Mouse (Mus musculus) gastrocnemius, postnatal 14 days (tissue): Measurements from ENCODE around the gene Eps8l1. TPM values are rescaled to one million over a fixed set of nuclear protein-coding genes. Genes with fewer than 3 reads are reported as not detected.
A peak's percentile ranks its signal among the peaks of the same experiment; 100 is the strongest.

Experiments
- DNase-seq: peaks from one replicate; pipeline ENCODE4 v3.0.0; 2021; ENCODE audit warnings: mixed read lengths
- intact Hi-C: fragments of 180-260 bp; cut with DNase I; formaldehyde crosslinking; loops from one replicate; pipeline ENCODE4 v1.15.1; 2025; ENCODE audit warnings: low total_unique reads
- microRNA-seq, 2 experiments: library from miRNA; unstranded; fragments of <30 nt; microRNA quantifications; one replicate each; pipeline ENCODE4 v1.2.0; 2021
- total RNA-seq, 2 experiments: library from RNA; stranded (reverse); gene quantifications; 2 replicates each; pipeline ENCODE4 v1.2.3; 2021

Gene Eps8l1
- total RNA-seq, 2 experiments from 2014 or later = 1.6 to 2.2 TPM

GRCm38 (mm10) chr7:4526341-4527301 lies 66.1 kb downstream of the Eps8l1 start:
- intact Hi-C loops = loop anchor here (10.0 kb wide), 1 partner anchor 92 kb away; no protein-coding TSS in a partner anchor
- DNase-seq = peak; percentile 84

GRCm38 (mm10) chr7:4527302-4527689 lies 66.8 kb downstream of the Eps8l1 start:
- DNase-seq = no peak
- intact Hi-C loops = loop anchor here (10.0 kb wide), 1 partner anchor 92 kb away; no protein-coding TSS in a partner anchor

Small RNA genes lying within 50 kb of the gene (microRNA-seq; reads per million reads assigned to microRNA genes)
- gene Gm24605 = 0 reads per million in 2 experiments

Other genes with a start within 250 kb of the Eps8l1 start
- gene Lilra5, start 222.9 kb upstream of the Eps8l1 start, total RNA-seq = under 1 TPM in 1 of 2 experiments, not detected in 1; 0.12 TPM
- gene Ncr1, start 123.0 kb upstream of the Eps8l1 start, total RNA-seq = not detected
- under 1 TPM in 1 of 2 experiments, not detected in 1; 0.14 TPM for gene Gp6, start 62.9 kb upstream of the Eps8l1 start, total RNA-seq
- 10 to 100 TPM; 11.8 to 15.0 TPM for gene Rdh13, start 15.0 kb upstream of the Eps8l1 start, total RNA-seq
- 10 to 100 TPM; 25.3 to 36.8 TPM for gene Ppp1r12c, start 41.0 kb downstream of the Eps8l1 start, total RNA-seq
- gene Tnnt1, start 55.7 kb downstream of the Eps8l1 start, total RNA-seq = 100 to 1,000 TPM; 355 to 658 TPM
- gene Tnni3, start 63.6 kb downstream of the Eps8l1 start, total RNA-seq = 1 to 10 TPM in 1 of 2 experiments, under 1 TPM in 1; 0.75 to 1.7 TPM
- gene Dnaaf3, start 71.8 kb downstream of the Eps8l1 start, total RNA-seq = under 1 TPM; 0.08 to 0.20 TPM
- gene Syt5, start 86.9 kb downstream of the Eps8l1 start, total RNA-seq = under 1 TPM in 1 of 2 experiments, not detected in 1; 0.13 TPM
- gene Ptprh, start 143.4 kb downstream of the Eps8l1 start, total RNA-seq = not detected
- gene Tmem86b, start 170.7 kb downstream of the Eps8l1 start, total RNA-seq = 1 to 10 TPM; 2.1 to 3.1 TPM
- 10 to 100 TPM; 44.2 to 45.0 TPM for gene Ppp6r1, start 198.3 kb downstream of the Eps8l1 start, total RNA-seq
- 10 to 100 TPM; 19.7 to 20.3 TPM for gene Hspbp1, start 224.4 kb downstream of the Eps8l1 start, total RNA-seq
- 1 to 10 TPM; 1.8 to 2.3 TPM for gene Brsk1, start 229.9 kb downstream of the Eps8l1 start, total RNA-seq